Mouse (Mus musculus) left cerebral cortex, adult 11 months (tissue): ENCODE measurements around the gene Dbnl.

ENCODE experiments used
- DNase-seq: peaks from one replicate; pipeline ENCODE4 v3.0.0; 2022; ENCODE audit warnings: low spot score

The Dbnl gene

GRCm38 (mm10) chr11:5837251-5838246 lies 49.3 kb downstream of the Dbnl start, which contains the start of gene Polm:
Gene Polm (minus strand): TSS chr11:5838016.
- peak; percentile 87 for DNase-seq

GRCm38 (mm10) chr11:5840346-5840745 lies 52.1 kb downstream of the Dbnl start:
- no peak for DNase-seq

GRCm38 (mm10) chr11:5841751-5842150 lies 53.5 kb downstream of the Dbnl start:
- no peak for DNase-seq

- no peak for DNase-seq
Observed at GRCm38 (mm10) chr11:5843131-5843530, 54.8 kb downstream of the Dbnl start.

GRCm38 (mm10) chr11:5846639-5847345 lies 58.5 kb downstream of the Dbnl start:
- no peak for DNase-seq

GRCm38 (mm10) chr11:5848741-5849140 lies 60.5 kb downstream of the Dbnl start:
- peak; percentile 47 for DNase-seq

- DNase-seq: no peak
Observed at GRCm38 (mm10) chr11:5849316-5849715, 61.0 kb downstream of the Dbnl start.

GRCm38 (mm10) chr11:5850452-5850851 lies 62.2 kb downstream of the Dbnl start:
- no peak for DNase-seq
